ENCODE assay signal across 21 mouse cellular contexts in the genomic region with DNA sequence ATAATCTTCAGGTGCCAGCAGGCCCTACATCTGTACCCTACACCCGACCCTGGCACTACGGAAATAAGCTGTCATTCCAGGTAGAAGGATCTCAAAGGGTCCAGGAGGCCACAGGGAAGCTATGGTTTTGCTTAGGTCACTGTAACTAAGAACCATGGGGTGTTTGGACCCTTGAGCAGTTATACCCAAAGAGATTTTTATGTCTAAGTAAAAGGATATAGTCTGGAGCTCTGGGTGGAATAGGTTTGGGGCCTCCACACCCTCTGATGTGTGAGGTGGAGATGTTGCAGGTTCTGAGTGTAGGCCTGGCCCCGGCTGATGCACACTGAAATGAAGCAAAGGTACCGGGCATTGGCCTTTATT. TPM values are rescaled to one million over a fixed set of nuclear protein-coding genes. Genes with fewer than 3 reads are reported as not detected.
DNase-seq lines count a peak whose midpoint lies in the region.
"Had no signal": no experiment of that assay in that cellular context is flagged by ENCODE, and none has a peak within 500 bp of the region (broad histone marks: within the 10 kb centered on the region; RNA-seq: fewer than 3 reads in every experiment).

No protein-coding gene starts in this region.

- no peaks in the 10 kb centered on the region for H3K27me3 ChIP-seq in heart, embryonic 10.5 days (ENCODE audit: insufficient read depth, poor library complexity, severe bottlenecking)
- H3K27me3 ChIP-seq: embryonic facial prominence, embryonic 13.5 days; embryonic facial prominence, embryonic 15.5 days; forebrain, embryonic 12.5 days had no signal

- H3K9me3 ChIP-seq in heart, embryonic 10.5 days: peaks cover 96% of the 10 kb centered on the region

- H3K27ac ChIP-seq in heart, embryonic 10.5 days: no peak overlapping the region
- H3K27ac ChIP-seq: embryonic facial prominence, embryonic 13.5 days; embryonic facial prominence, embryonic 15.5 days; forebrain, embryonic 10.5 days; forebrain, embryonic 12.5 days had no signal

- 61% methylated on average over 4 of the region's 4 CpGs for WGBS in heart, embryonic 10.5 days

- no peaks in the 10 kb centered on the region for H3K4me1 ChIP-seq in heart, embryonic 10.5 days
- H3K4me1 ChIP-seq: embryonic facial prominence, embryonic 13.5 days; embryonic facial prominence, embryonic 15.5 days; forebrain, embryonic 10.5 days; forebrain, embryonic 12.5 days had no signal

- H3K36me3 ChIP-seq in heart, embryonic 10.5 days: no peaks in the 10 kb centered on the region
- H3K36me3 ChIP-seq: embryonic facial prominence, embryonic 13.5 days; embryonic facial prominence, embryonic 15.5 days; forebrain, embryonic 10.5 days; forebrain, embryonic 12.5 days had no signal

- DNase-seq in heart, adult 11 months: peak; percentile 91
- no peak for DNase-seq in heart, embryonic 10.5 days (ENCODE audit: low spot score)
- DNase-seq in testis, postnatal 10 days (ENCODE audit: low spot score): peak; percentile 45
- no peak for DNase-seq in testis, postnatal 14 days (ENCODE audit: low spot score)
- DNase-seq: adrenal gland, adult 2 months; adrenal gland, postnatal 10 days; adrenal gland, postnatal 25 days; cerebellum, adult 11 months; cerebellum, adult 8-10 months; cerebellum, adult 9-11 months; cerebellum, postnatal 36 days; embryo, embryonic 11 days had no signal

- H3K4me3 ChIP-seq in heart, embryonic 10.5 days: no peak overlapping the region
- H3K4me3 ChIP-seq: embryonic facial prominence, embryonic 13.5 days; embryonic facial prominence, embryonic 15.5 days; erythroblast, embryonic 14.5 days; forebrain, embryonic 10.5 days; forebrain, embryonic 12.5 days had no signal

RNA-seq across cellular contexts. Expression of gene Mroh2a, which starts 7.4 kb away (rescaled TPM):
- polyA plus RNA-seq in heart, embryonic 10.5 days (2016; fragmentation: Nextera tagmentation; extraction: Ambion mirVana): 0.58 and 0.82 TPM in 2 replicates
- polyA plus RNA-seq: erythroblast, embryonic 14.5 days had no signal

RNA-seq across cellular contexts. Expression of gene Ugt1a1, which starts 22.5 kb away (rescaled TPM):
- not detected in 2 replicates for polyA plus RNA-seq in heart, embryonic 10.5 days (2016; fragmentation: Nextera tagmentation; extraction: Ambion mirVana)
- polyA plus RNA-seq: C2C12; embryonic facial prominence, embryonic 11.5 days; embryonic facial prominence, embryonic 13.5 days; erythroblast, embryonic 14.5 days; forebrain, embryonic 12.5 days; forebrain, embryonic 14.5 days; forebrain, embryonic 16.5 days had no signal

RNA-seq across cellular contexts. Expression of gene Dnajb3, which starts 28.6 kb away (rescaled TPM):
- polyA plus RNA-seq in heart, embryonic 10.5 days (2016; fragmentation: Nextera tagmentation; extraction: Ambion mirVana): 8.1 and 9.9 TPM in 2 replicates
- polyA plus RNA-seq: C2C12 had no signal

RNA-seq across cellular contexts. Expression of gene Ugt1a2, which starts 33.8 kb away (rescaled TPM):
- polyA plus RNA-seq in heart, embryonic 10.5 days (2016; fragmentation: Nextera tagmentation; extraction: Ambion mirVana): 0.13 TPM in 1 of 2 replicates, not detected in the other
- polyA plus RNA-seq: adrenal gland, adult 2 months; C2C12; embryonic facial prominence, embryonic 11.5 days; embryonic facial prominence, embryonic 13.5 days; embryonic facial prominence, embryonic 15.5 days; erythroblast, embryonic 14.5 days; forebrain, embryonic 12.5 days; forebrain, embryonic 14.5 days; forebrain, embryonic 16.5 days had no signal

RNA-seq across cellular contexts. Expression of gene Hjurp, which starts 43.2 kb away (rescaled TPM):
- 143 and 155 TPM in 2 replicates for polyA plus RNA-seq in heart, embryonic 10.5 days (2016; fragmentation: Nextera tagmentation; extraction: Ambion mirVana)

Comparison
In these comparisons a context has a peak if more than half of its experiments do, and no peak if none do; other contexts are left out.
1. DNase-seq: peak in heart, adult 11 months (single experiment) and testis, postnatal 10 days (single experiment); none in heart, embryonic 10.5 days (single experiment) and testis, postnatal 14 days (single experiment).